Mouse (Mus musculus) cortical plate, adult 2 months (tissue): ENCODE measurements at regions not wholly inside any gene's neighbourhood (a gene's known extent, or its start where the extent isn't known, plus 50 kb on each side); places are given as distances from the start of the nearest gene placed in this dataset.

Experiments
- H3K27ac ChIP-seq: fragments of 200-500 bp; 2 replicates; pipeline ENCODE4 v1.5.1; 2012; ENCODE audit warnings: low read length, control low read depth, inconsistent platforms; ENCODE audit not compliant: insufficient read depth
- H3K4me1 ChIP-seq: fragments of 200-500 bp; 2 replicates; pipeline ENCODE4 v1.6.1; 2011; ENCODE audit warnings: low read length; ENCODE audit not compliant: control insufficient read depth, insufficient read depth
- H3K4me3 ChIP-seq: fragments of 200-500 bp; 2 replicates; pipeline ENCODE4 v1.5.1; 2011; ENCODE audit warnings: mild to moderate bottlenecking, low read length, control low read depth; ENCODE audit not compliant: insufficient read depth
- CTCF ChIP-seq: fragments of 200-500 bp; IDR thresholded peaks from 2 replicates; pipeline ENCODE4 v1.5.1; 2011; ENCODE audit warnings: mild to moderate bottlenecking, control low read depth, low read length; ENCODE audit not compliant: insufficient read depth; ENCODE audit errors: extremely low read depth
- POLR2A ChIP-seq: fragments of 200-500 bp; IDR thresholded peaks from 2 replicates; pipeline ENCODE4 v1.6.1; 2011; ENCODE audit warnings: mild to moderate bottlenecking, low read length, control low read depth; ENCODE audit not compliant: insufficient read depth; ENCODE audit errors: extremely low read depth

DNA sequence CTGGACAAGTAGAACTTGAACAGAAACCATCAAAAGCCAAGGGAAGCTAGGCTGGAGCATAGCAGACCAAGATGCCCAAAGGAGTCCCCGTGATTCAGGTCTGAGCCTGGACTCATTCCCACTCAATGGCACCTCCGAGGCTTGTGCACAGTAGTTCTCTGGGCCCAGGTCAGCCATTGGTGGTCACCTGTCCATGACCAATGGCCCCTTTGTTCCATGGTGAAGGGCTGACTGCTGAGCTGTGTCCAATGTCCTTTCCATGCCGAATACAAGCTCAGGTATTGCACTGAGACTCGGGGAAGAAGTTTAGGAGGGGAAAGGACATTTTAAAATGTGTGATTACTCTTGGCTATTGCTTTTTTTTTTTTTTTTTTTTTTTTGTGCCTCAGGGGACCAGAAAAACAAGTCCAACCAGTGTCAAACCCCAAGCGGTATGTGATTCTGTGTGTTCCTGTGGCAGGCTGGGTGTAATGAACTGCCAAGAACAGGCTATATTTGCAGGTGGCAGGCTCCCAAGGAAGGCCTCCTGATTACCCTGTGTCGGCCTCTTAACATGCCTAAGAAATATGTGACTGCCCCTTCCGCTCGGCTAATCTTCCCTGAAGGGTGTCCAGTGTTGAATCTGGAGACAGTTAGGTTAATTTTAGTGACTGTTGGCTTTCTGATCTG lies 69.4 kb downstream of the Enc1 start:
- Histone ChIP-seq H3K4me1 (no peaks in the 10 kb centered on the region), H3K27ac (no peak overlapping the region), H3K4me3 (no peak overlapping the region)
- TF ChIP-seq CTCF (no peak), POLR2A (no peak)

DNA sequence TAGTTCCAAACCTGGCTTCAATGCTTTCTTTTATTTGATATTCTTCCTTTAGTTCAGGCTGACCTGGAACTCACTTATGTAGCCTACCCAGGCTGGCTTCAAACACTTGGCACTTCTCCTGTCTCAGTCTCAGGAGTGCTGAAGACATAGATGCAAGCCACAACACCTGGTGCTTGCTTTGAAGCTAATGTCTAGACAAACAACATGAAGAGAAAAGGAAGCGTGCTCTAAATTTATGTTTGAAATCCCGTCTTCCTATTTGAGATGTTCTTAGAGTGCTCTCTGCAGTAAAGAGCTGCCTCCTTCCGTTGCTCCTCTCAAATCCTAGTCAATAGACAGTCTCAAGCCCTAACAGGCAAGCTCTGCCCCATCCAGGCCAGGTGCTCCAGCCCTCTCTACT lies 68.5 kb downstream of the Enc1 start:
- no peak overlapping the region for H3K4me3 ChIP-seq

GRCm38 (mm10) chr13:97308431-97308830 lies 67.5 kb downstream of the Enc1 start:
- H3K27ac ChIP-seq = no peak overlapping the region
- no peak overlapping the region for H3K4me3 ChIP-seq
- TF ChIP-seq CTCF (no peak), POLR2A (no peak)
- no peaks in the 10 kb centered on the region for H3K4me1 ChIP-seq

More for the DNA sequence above, 68.5 kb downstream of the Enc1 start:
- TF ChIP-seq POLR2A (no peak), CTCF (no peak)
- Histone ChIP-seq H3K27ac (no peak overlapping the region), H3K4me1 (no peaks in the 10 kb centered on the region)
